ENCODE assay signal across 20 mouse cellular contexts in the genomic region with DNA sequence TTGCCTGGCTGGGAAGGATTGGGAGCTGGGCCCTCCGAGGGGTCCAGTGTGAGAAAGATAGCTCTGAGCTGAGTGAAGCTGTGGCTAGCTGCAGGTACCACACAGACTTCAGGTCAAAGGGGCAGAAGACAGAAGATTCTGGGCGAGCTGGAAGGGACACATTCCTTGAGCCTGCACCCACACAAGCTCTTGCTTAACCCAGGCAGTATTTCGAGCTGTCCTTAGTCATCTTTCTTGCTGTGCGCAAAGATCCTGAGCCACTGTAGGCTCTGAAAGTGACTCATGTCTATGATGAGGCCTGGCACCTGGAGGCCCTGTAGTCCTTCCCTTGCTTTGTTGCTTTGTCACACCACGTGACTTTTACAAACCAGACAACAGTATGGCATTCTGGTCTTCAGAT.
"Had no signal": no experiment of that assay in that cellular context is flagged by ENCODE, and none has a peak within 500 bp of the region (broad histone marks: within the 10 kb centered on the region; RNA-seq: fewer than 3 reads in every experiment).

No protein-coding gene starts in this region.

- H3K36me3 ChIP-seq: liver, embryonic 13.5 days; lung, embryonic 15.5 days; midbrain, embryonic 15.5 days; neural tube, embryonic 12.5 days had no signal

- DNase-seq: kidney, postnatal 36 days; layer of hippocampus, adult 9-11 months; layer of hippocampus, postnatal 36 days; liver; liver, embryonic 13.5 days; liver, postnatal 0 days; lung, postnatal 14 days; retina, postnatal 1 day; right cerebral cortex, postnatal 4 days; spleen, adult 18-20 months; thymus, adult 18-20 months; thymus, postnatal 14 days had no signal

- H3K27ac ChIP-seq: kidney, postnatal 0 days; limb, embryonic 12.5 days; liver, embryonic 13.5 days; lung, embryonic 15.5 days; macrophage; midbrain, embryonic 15.5 days; neural tube, embryonic 12.5 days had no signal

- H3K4me1 ChIP-seq: limb, embryonic 12.5 days; liver, embryonic 13.5 days; lung, embryonic 15.5 days; midbrain, embryonic 15.5 days had no signal

- H3K9ac ChIP-seq: limb, embryonic 12.5 days; liver, embryonic 13.5 days; liver, postnatal 0 days; lung, embryonic 15.5 days; midbrain, embryonic 15.5 days; neural tube, embryonic 12.5 days had no signal

- ATAC-seq: liver, postnatal 0 days; midbrain, embryonic 15.5 days had no signal

- H3K4me3 ChIP-seq: limb, embryonic 12.5 days; liver, embryonic 13.5 days; lung, embryonic 15.5 days; megakaryocyte, embryonic 14.5 days; midbrain, embryonic 15.5 days; neural tube, embryonic 12.5 days had no signal

- H3K9me3 ChIP-seq: limb, embryonic 12.5 days; liver, embryonic 13.5 days; lung, embryonic 15.5 days; megakaryocyte, embryonic 14.5 days; midbrain, embryonic 15.5 days; neural tube, embryonic 12.5 days had no signal

- H3K4me2 ChIP-seq: limb, embryonic 12.5 days; liver, embryonic 13.5 days; lung, embryonic 15.5 days; midbrain, embryonic 11.5 days; midbrain, embryonic 15.5 days; neural tube, embryonic 12.5 days had no signal

- H3K27me3 ChIP-seq: limb, embryonic 12.5 days; liver, embryonic 13.5 days; lung, embryonic 15.5 days; midbrain, embryonic 15.5 days; neural tube, embryonic 12.5 days had no signal
